Mouse (Mus musculus) kidney, adult 18-20 months (tissue): ENCODE measurements around the gene Gtsf1.
"Not testable (repeated sequence)": the region's sequence is repeated elsewhere in the genome, so short reads cannot be mapped to it uniquely, and the experiment has no call there.

ENCODE experiments used
- DNase-seq: peaks from one replicate; pipeline ENCODE4 v3.0.0; 2021

The Gtsf1 gene

GRCm38 (mm10) chr15:103430241-103430640 lies at the start of gene Gtsf1:
Gene Gtsf1 (minus strand): TSS chr15:103430470.
- DNase-seq, result no peak

DNA sequence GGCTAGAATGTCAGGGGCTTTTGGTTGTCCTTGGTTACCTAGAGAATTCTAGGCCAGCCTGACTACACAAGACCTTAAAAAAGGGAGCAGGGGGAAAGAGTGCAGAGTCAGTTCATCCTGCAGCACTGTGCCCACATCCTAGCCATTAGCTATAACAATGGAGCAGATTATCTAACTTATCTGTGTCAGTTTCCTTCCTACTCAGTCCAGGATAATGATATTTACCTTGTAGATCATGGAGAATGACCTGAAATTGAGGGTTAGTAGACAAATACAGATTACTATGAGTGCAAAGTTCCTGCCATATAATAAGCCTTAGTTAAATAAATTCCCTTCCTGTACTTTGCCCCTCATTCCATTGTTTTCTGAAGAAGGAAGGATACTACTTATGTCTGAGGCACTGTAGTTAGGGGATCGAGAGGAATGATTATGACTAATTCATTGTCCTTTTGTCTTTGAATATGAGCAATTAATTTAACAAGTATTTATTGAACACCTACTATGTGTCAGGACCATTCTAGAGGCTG lies 48.9 kb upstream of the Gtsf1 start:
- no peak for DNase-seq

DNA sequence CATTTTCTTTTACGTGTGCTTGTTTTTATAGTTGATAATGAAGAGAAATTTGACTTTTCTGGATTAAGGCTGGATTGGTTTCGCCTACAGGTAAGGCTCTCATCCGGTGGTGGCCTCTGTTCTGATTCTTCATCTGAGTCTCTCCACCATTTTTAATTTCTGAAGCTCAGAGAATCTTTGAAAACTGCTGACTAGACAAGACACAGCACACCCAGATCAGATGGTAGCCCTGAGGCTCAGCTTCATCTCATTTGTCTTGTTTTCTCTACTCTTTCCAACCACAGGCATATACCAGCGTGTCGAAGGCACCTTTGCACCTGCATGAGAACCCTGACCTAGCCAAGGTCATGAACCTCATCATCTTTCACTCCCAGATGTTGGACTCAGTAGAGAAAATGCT lies 43.5 kb upstream of the Gtsf1 start:
- no peak for DNase-seq

DNA sequence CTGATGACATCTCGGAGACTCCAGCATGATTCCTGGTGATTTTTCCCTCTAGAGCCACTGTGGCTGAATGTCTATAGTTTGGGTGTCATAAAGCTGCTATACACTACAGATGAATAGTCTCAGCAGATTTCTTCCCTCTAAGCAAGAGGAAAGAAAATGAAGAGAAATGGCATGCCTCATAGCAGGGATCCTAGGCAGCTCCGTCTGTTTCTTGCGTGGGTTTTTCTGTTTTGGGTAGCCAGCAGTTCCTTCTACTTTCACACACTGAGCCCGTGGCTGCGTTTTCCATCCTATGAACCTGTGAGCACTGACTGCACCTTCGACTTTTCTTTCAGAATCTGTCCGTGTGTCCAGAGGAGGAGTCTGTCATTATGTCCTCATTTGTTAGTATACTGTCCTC lies 42.9 kb upstream of the Gtsf1 start:
- no peak for DNase-seq

DNA sequence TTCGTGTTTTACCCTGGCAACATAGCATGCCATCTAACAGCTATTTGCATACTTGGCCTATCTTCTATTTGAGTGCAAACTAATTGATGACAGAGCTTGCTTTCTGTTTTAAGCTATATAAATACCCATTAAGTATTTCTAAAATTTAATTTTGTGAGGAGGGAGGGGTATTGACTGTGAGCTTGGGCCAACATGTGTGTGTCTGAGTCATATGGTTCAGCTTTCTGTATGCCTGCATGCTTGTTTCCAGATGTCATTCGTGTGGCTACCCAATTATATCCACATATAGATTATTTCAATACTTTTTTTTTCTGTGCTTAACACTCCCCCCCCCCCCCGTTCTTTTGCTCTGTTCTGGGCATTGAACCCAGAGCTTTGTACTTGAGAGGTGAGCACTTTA lies 42.0 kb upstream of the Gtsf1 start:
- DNase-seq, result no peak

DNA sequence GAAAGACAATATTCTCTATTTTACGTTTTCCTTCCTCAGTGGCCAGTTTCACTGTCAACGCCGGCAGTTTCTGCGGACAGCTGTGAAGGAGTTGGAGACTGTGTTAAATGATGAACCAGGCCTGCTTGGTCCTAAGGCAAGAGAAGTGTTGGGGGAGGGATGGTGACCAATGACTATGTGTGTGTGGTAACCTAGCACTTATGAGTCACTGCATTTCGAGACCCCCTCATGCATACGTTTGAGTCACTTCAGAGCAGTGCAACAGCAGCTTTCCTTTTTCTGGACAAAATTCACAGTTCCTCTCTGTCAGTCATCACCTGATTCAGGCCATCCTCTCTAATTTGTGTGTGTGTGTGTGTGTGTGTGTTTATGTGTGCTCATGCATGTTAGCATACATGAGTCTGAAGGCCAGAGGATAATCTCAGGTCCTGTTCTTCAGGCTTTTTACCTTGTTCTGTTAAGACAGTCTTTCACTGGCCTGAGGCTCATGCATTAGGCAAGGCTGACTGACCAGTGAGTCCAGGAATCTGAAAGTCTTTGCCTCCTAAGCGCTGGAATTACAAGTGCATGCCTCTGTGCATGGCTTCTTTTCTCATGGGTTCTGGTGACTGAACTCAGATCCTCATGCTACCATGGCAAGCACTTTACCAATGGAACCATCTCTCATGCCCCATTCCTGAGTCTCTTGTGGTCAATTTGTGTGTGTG lies 41.4 kb upstream of the Gtsf1 start:
- no peak for DNase-seq

- DNase-seq, result no peak
Observed at GRCm38 (mm10) chr15:103462539-103463261, 32.4 kb upstream of the Gtsf1 start.

DNA sequence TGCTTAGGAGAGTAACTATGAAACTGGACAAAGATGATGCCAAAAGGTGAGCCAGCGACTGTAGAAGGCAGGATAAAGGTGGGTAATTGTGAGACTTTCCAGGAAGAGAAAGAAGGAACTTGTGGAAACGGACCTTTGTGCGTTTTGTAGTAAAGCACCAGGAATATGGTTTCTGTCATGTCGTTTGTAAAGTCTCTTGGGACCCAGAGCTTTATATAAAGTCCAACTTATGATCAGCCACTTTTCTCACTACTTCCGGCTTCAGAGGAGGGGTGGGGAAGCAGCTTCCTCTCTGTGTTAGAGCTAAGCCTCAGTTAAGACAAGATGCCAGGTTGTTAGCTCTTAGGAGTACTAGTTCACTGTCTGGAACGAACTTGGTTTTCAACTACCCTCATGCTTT lies 24.2 kb upstream of the Gtsf1 start:
- no peak for DNase-seq

DNA sequence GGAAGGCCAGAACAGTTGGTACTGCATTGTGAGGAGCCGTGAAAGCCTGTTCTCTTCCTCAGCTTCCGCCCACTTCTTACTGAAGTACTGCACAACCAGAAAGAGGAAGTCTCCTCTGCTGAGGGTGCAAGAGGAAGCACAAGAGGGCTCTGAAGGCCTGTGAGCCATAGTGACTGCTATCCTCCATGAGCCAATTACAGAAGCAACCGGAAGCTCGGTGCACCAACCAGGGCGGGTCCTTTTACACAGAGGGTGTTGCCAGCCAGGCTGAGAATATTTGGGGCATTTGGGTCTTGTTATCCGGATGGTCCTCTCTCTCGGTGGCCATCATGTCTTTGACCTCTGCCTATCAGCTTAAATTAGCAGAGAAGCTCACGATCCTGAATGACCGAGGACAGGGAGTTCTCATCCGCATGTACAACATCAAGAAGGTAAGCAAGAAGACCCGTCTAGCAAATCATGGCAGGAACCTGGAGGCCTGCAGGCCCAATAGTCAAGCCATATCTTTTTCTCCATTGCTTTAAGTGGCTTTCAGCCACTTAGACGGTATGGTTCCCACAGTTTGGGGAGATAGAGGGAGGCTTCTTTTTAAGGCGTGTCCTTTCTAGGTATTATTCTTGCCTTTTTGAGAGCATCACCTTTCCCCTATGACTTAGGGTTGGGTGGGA lies 23.4 kb upstream of the Gtsf1 start, which contains the start of gene Nckap1l:
Gene Nckap1l (plus strand): TSS at position 244 of the 668 bp plus-strand sequence.
- DNase-seq, result no peak

DNA sequence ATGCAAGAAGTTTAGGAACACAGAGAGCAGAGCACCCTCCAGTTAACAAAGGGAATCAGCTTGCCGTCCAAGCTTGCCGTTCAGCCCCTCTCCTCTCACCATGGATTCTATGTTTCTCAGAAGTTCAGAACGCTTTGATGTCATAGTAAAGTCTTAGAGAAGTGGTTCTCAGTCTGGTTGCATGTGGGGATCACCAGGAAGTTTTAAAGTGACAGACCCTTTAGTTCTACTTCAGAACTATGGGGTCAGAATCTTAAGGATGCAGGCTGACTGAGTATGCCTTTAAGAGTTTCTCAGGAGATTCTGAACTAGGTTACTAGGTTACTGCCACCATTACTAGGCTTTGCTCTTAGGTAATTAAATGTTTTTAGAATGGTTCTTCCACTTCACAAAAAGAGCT lies 18.1 kb upstream of the Gtsf1 start, which contains the start of gene Gtsf2:
Gene Gtsf2 (minus strand): TSS at position 101 of the 400 bp plus-strand sequence.
- no peak for DNase-seq

- DNase-seq, result not testable (repeated sequence)
Observed at GRCm38 (mm10) chr15:103445966-103446365, 15.7 kb upstream of the Gtsf1 start.

GRCm38 (mm10) chr15:103427017-103427416 lies 3.3 kb downstream of the Gtsf1 start:
- DNase-seq, result peak; percentile 2

GRCm38 (mm10) chr15:103405586-103405985 lies 24.7 kb downstream of the Gtsf1 start:
- DNase-seq, result not testable (repeated sequence)

DNA sequence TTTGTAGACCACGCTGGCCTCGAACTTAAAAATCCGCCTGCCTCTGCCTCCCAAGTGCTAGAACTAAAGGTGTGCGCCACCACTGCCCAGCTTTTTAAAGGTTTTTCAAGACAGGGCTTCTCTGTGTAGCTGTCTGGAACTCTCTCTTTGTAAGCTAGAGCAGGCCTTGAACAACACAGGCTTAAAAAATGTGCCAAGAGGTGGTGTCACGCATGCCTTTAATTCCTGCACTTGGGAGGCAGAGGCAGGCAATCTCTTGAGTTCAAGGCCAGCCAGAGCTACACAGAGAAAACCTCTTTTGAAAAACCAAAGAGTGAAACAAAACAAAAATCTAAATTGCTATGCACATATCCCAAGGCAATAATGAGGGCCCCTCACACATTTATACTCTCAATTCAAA lies 28.9 kb downstream of the Gtsf1 start:
- no peak for DNase-seq

- no peak for DNase-seq
Observed at GRCm38 (mm10) chr15:103393577-103393976, 36.7 kb downstream of the Gtsf1 start.

- DNase-seq, result no peak
Observed at GRCm38 (mm10) chr15:103388556-103389145, 41.6 kb downstream of the Gtsf1 start.

- DNase-seq, result peak; percentile 70
Observed at GRCm38 (mm10) chr15:103383771-103384488, 46.3 kb downstream of the Gtsf1 start.

DNA sequence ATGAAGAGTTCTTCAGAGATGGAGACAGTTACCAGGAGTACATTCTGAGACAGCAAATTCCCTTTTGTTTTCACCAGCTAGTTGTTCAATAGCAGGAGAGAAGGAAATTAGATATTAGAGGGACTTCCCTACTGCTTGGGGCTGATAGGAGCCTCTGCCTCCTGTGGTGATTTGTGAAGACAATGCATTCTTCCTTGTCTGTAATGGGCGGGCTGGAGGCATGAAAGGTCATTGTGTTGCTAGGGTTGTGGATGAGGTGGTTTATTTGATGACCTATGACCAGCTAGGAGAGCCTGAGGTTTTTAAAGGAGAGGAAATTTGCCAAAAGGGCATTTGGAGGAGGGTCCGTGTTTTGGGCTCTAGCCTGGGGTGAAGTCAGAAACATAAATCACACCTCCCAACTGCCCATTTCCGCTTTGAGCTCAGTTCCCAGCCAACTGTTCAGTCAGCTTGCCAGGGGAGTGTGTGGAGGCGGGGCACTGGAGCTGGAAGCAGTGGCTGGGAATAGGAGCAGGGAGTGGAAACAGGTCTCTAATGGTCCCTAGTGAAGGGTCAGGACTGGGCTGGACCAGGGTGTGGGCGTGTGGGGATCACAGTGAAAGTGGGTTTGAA lies 47.4 kb downstream of the Gtsf1 start:
- DNase-seq, result peak; percentile 68

- DNase-seq, result no peak
Observed at GRCm38 (mm10) chr15:103382075-103382474, 48.2 kb downstream of the Gtsf1 start.

DNA sequence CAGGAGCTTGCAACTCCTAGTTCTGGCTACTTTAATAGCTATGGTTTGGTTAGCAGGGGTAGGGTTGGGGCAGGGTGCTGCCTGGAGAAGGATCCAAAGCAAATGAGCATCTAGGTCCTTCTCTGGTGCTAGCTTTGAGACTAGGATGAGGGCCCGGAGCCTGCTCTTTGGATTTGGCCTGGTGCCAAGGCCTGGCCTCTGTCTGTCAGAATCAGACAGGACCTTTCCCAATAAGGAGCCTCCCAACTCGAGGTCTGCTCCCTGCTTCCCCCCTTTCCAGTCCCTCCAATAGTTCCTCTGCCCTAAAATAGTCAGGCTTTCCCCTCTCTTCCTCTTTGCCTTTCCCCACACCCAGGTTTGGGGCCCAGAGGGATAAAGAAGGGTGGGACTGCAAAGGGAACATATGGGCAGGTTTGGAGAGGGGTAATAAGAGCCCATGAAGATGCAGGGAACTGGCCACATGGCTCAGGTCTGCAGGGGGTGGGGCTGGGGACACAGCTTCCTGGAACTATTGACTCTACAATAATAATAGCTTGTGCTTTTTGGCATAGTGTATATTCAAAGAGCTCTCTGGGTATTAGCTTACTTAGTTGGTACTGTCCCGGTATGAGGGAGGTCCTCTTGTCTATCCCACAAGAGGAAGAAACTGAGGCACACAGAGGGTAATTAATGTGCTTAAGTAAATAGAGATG lies 51.5 kb downstream of the Gtsf1 start:
- no peak for DNase-seq
